Mouse (Mus musculus) heart, postnatal 25 days (tissue): Measurements from ENCODE around the gene Sac3d1. TPM values are rescaled to one million over a fixed set of nuclear protein-coding genes. Genes with fewer than 3 reads are reported as not detected.

Experiments
- DNase-seq: peaks from one replicate; pipeline ENCODE4 v3.0.0; 2022; ENCODE audit warnings: low spot score
- intact Hi-C: fragments of 180-260 bp; cut with DNase I; formaldehyde crosslinking; loops from one replicate; pipeline ENCODE4 v1.15.1; 2025
- total RNA-seq, 2 experiments: library from RNA; stranded (reverse); gene quantifications; 2 replicates each; pipeline ENCODE4 v1.2.3; 2021

The Sac3d1 gene
- total RNA-seq, 2 experiments from 2014 or later: 7.9 to 8.5 TPM

DNA sequence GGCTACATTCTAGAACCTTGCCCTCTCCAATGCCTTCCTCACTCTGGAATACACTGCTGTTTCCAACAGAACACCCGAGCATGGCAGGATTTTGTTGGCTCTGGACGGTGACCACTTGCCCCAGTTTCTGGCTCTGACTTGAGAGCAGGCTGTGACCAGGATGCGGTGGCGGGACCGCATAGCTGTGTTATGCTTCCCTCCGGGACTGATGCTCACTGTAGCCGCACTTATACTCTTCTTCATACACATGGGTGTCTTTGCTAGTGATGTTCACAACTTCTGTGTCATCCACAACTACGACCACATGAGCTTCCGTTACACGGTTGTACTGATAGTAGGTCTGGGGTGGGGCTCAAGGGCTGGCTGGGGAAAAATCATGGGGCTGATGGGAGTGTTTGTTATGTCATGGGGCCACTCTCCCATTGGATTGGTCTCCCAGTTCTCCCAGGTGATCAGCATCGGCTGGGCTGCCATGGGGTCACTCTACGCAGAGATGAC lies 38.4 kb downstream of the Sac3d1 start, which contains the start of gene Tmem262:
Tmem262 (plus strand) TSS at position 51 of the 498 bp plus-strand sequence.
- intact Hi-C loops: loop anchor here (10.0 kb wide), 1 partner anchor 255 kb away; the partner anchor contains the start of gene Men1
- DNase-seq: no peak

DNA sequence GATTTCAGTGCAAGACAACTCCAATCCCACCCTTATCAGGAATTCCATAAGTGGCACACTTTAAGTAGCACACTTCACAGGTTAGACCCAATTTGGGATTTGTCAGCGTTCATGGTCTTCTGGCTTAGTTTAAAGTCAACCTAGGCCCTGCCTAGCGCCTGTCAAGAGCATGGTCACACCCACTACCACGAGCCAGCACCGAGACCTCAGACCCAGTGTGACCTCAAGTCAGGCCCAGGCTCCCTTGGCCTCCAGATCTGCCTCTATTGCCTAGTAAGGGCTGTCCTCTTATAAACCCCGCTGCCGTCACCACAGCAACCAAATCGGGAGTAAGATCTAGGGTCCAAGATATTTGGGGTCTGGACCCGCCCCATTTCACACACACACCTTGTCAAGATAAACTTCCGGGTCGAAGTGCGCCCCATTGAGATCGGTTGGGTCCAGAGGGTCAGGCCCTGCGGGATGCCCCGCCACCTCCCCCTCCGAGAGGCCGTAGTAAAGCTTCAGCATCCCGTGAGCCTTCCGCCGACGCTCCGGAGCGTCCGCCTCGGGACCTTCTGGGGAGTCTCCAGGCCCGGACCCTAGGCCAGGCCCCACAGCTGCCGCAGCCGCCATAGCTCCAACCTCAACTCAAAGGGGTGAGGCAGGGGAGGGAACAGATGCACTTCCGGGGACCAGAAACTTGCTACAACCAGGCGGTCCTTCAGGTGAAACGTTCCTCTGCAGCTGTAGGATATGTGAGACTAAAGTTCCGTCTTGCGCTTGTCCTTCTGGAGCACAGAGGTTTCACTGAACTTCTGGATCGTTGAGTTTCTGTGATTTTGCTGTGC lies 41.7 kb downstream of the Sac3d1 start, which contains the start of gene Vps51:
Vps51 (minus strand) TSS at position 668 of the 830 bp plus-strand sequence.
- intact Hi-C loops: no loop called here
- DNase-seq: peak; percentile 68

DNA sequence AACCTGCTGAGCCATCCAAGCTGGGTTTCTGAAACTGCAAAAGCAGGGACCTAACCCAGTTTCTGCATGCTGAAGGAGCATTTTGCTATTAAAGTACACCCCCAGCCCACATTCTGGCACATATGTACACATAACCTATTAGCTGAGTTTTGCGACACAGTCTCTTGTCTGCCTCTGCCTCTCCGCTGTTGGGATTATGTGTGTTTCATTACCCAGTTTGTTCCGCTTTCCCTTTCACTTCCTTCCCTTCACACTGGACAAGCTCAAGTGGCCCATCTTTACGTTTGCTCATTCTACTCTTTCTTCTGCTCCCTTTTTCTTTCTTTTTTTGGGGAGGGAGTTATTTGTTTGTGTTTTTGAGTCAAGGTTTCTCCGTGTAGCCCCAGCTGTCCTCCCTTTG lies 44.6 kb downstream of the Sac3d1 start:
- no peak for DNase-seq
- intact Hi-C loops: no loop called here

GRCm38 (mm10) chr19:6071261-6071660 lies 47.2 kb downstream of the Sac3d1 start:
- DNase-seq: no peak

GRCm38 (mm10) chr19:6070571-6071250 lies 47.7 kb downstream of the Sac3d1 start:
- no peak for DNase-seq
- intact Hi-C loops: no loop called here

More at GRCm38 (mm10) chr19:6071261-6071660, 47.2 kb downstream of the Sac3d1 start:
- intact Hi-C loops: no loop called here

- intact Hi-C loops: no loop called here
Measured at GRCm38 (mm10) chr19:6069851-6070250, 48.6 kb downstream of the Sac3d1 start.

GRCm38 (mm10) chr19:6068951-6069350 lies 49.5 kb downstream of the Sac3d1 start:
- no peak for DNase-seq
- intact Hi-C loops: no loop called here

More at GRCm38 (mm10) chr19:6069851-6070250, 48.6 kb downstream of the Sac3d1 start:
- no peak for DNase-seq

DNA sequence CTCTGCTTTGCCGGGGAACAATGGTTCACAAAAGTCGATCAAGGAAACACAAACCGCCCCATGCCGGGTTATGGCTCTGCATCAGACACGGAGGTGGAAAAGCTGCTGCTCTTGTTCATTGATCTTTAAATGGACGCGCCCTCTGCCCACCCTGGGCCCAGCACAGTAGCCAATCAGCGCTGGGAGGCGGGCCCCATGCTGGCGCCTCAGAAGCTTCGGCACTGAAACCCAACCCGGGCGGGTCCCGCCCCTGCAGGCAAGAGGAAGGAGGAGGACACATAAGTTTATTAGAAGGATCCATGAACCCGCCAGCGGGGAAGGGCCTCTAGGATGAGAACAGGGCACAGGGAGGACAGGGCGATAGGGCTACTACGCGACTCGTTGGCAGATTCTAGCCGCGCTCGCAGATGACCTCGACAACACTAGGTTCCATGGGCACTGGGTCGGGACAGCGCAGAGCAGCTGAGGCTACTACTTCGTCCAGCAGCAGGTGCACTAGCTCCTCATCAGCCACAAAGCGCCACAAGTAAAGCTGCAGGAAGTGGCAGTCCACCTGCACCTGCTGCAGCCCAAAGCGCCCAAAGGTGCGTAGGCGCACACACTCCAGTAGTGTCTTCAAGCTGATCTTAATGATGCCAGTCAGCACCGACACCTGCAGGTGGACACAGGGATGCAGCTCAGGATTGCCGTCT lies 50.6 kb downstream of the Sac3d1 start, which contains the start of gene Tm7sf2:
Tm7sf2 (minus strand) TSS at position 650 of the 692 bp plus-strand sequence.
- intact Hi-C loops: no loop called here
- DNase-seq: peak; percentile 86

GRCm38 (mm10) chr19:6067011-6067723 lies 51.3 kb downstream of the Sac3d1 start:
- intact Hi-C loops: no loop called here
- DNase-seq: no peak

- intact Hi-C loops: no loop called here
- DNase-seq: no peak
Measured at GRCm38 (mm10) chr19:6066571-6066970, 51.9 kb downstream of the Sac3d1 start.

Other genes with a start within 250 kb of the Sac3d1 start
- 10 to 100 TPM in 1 of 2 experiments, 1 to 10 TPM in 1; 8.9 to 11.1 TPM for gene Frmd8, start 243.4 kb downstream of the Sac3d1 start, total RNA-seq
- gene Slc25a45, start 240.8 kb downstream of the Sac3d1 start, total RNA-seq: 1 to 10 TPM; 3.5 to 4.1 TPM
- gene Tigd3, start 224.5 kb downstream of the Sac3d1 start, total RNA-seq: under 1 TPM; 0.22 to 0.68 TPM
- gene Dpf2, start 205.6 kb downstream of the Sac3d1 start, total RNA-seq: 10 to 100 TPM; 87.4 to 96.1 TPM
- 1 to 10 TPM; 9.1 to 9.8 TPM for gene Cdc42ep2, start 193.8 kb downstream of the Sac3d1 start, total RNA-seq
- gene Pola2, start 154.4 kb downstream of the Sac3d1 start, total RNA-seq: 10 to 100 TPM in 1 of 2 experiments, 1 to 10 TPM in 1; 8.9 to 11.2 TPM
- not detected for gene Slc22a20, start 132.5 kb downstream of the Sac3d1 start, total RNA-seq
- gene Capn1, start 102.8 kb downstream of the Sac3d1 start, total RNA-seq: 10 to 100 TPM; 27.5 to 32.8 TPM
- 10 to 100 TPM; 20.6 to 22.4 TPM for gene Syvn1, start 72.1 kb downstream of the Sac3d1 start, total RNA-seq
- gene Mrpl49, start 60.9 kb downstream of the Sac3d1 start, total RNA-seq: 10 to 100 TPM; 39.0 to 39.2 TPM
- gene Fau, start 60.8 kb downstream of the Sac3d1 start, total RNA-seq: 100 to 1,000 TPM; 499 to 563 TPM
- 10 to 100 TPM; 11.9 to 12.4 TPM for gene Znhit2, start 57.5 kb downstream of the Sac3d1 start, total RNA-seq
- 1 to 10 TPM; 4.2 to 5.1 TPM for gene Tm7sf2, start 50.3 kb downstream of the Sac3d1 start, total RNA-seq
- gene Vps51, start 41.4 kb downstream of the Sac3d1 start, total RNA-seq: 10 to 100 TPM; 23.0 to 25.3 TPM
- not detected for gene Tmem262, start 38.6 kb downstream of the Sac3d1 start, total RNA-seq
- not detected for gene Gm28374, start 36.4 kb downstream of the Sac3d1 start, total RNA-seq
- 10 to 100 TPM; 16.4 to 19.4 TPM for gene Zfpl1, start 33.7 kb downstream of the Sac3d1 start, total RNA-seq
- under 1 TPM; 0.21 to 0.42 TPM for gene Cdca5, start 33.7 kb downstream of the Sac3d1 start, total RNA-seq
- gene AC131692.1, start 24.2 kb downstream of the Sac3d1 start, total RNA-seq: not detected
- gene Naaladl1, start 12.9 kb downstream of the Sac3d1 start, total RNA-seq: not detected
- 10 to 100 TPM; 13.7 to 15.1 TPM for gene Snx15, start 9.7 kb upstream of the Sac3d1 start, total RNA-seq
- gene Batf2, start 22.3 kb upstream of the Sac3d1 start, total RNA-seq: under 1 TPM; 0.78 to 0.87 TPM
- 10 to 100 TPM; 54.4 to 58.4 TPM for gene Arl2, start 22.9 kb upstream of the Sac3d1 start, total RNA-seq
- not detected for gene Majin, start 65.7 kb upstream of the Sac3d1 start, total RNA-seq
- not detected for gene Gpha2, start 107.7 kb upstream of the Sac3d1 start, total RNA-seq
- gene Ppp2r5b, start 117.2 kb upstream of the Sac3d1 start, total RNA-seq: 10 to 100 TPM; 33.6 to 38.0 TPM
- 10 to 100 TPM; 22.0 to 22.2 TPM for gene Atg2a, start 123.0 kb upstream of the Sac3d1 start, total RNA-seq
- 100 to 1,000 TPM; 119 to 139 TPM for gene Ehd1, start 158.1 kb upstream of the Sac3d1 start, total RNA-seq
- gene Cdc42bpg, start 187.8 kb upstream of the Sac3d1 start, total RNA-seq: 10 to 100 TPM in 1 of 2 experiments, 1 to 10 TPM in 1; 9.4 to 12.0 TPM
- gene Men1, start 216.3 kb upstream of the Sac3d1 start, total RNA-seq: 10 to 100 TPM; 12.4 to 14.5 TPM
- gene Map4k2, start 222.5 kb upstream of the Sac3d1 start, total RNA-seq: 10 to 100 TPM; 42.6 to 44.3 TPM
- gene Sf1, start 245.0 kb upstream of the Sac3d1 start, total RNA-seq: 10 to 100 TPM; 76.1 to 88.8 TPM